Mouse (Mus musculus): ENCODE results near the gene Ccl2. TPM values are rescaled to one million over a fixed set of nuclear protein-coding genes. Genes with fewer than 3 reads are reported as not detected.

The Ccl2 gene
- polyA plus RNA-seq, 1 experiment = not detected

DNA sequence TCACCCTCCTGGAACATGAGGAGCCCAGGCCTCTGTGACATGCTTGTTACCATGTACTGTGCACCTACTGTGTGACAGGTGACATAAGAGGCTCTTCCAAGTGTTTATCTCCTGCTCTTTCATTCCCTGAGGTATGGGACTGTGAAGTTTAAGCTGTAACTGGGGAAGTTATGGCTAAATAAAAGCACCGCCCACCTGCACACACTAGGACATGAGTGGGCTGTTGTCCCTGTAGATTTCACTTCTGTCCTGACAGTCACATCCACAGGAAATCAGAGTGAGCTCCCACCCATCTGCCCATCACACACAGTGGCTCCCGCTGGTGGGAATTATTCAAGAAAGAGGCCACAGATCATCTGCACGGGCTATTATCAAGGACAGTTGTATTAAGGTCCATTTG lies 25.3 kb upstream of the Ccl2 start:
- H3K27me3 ChIP-seq (ENCODE audit: control insufficient read depth, insufficient read depth, low read length) = no peaks in the 10 kb centered on the region
- no peaks in the 10 kb centered on the region for H3K4me1 ChIP-seq (ENCODE audit: control insufficient read depth, insufficient read depth, low read length)
- H3K27ac ChIP-seq (ENCODE audit: insufficient read depth, low read length) = no peak overlapping the region
- WGBS = 85% methylated on average over 3 of the region's 3 CpGs
- H3K4me3 ChIP-seq (replicated peaks; ENCODE audit: insufficient read depth, low read depth, low read length) = no peak overlapping the region
- DNase-seq = no peak
- TF ChIP-seq CTCF (IDR thresholded peaks at IDR 0.05; ENCODE audit: borderline replicate concordance, insufficient read depth, low read depth, low read length) (no peak), POLR2A (IDR thresholded peaks at IDR 0.05; ENCODE audit: borderline replicate concordance, insufficient read depth, low read length) (no peak)

DNA sequence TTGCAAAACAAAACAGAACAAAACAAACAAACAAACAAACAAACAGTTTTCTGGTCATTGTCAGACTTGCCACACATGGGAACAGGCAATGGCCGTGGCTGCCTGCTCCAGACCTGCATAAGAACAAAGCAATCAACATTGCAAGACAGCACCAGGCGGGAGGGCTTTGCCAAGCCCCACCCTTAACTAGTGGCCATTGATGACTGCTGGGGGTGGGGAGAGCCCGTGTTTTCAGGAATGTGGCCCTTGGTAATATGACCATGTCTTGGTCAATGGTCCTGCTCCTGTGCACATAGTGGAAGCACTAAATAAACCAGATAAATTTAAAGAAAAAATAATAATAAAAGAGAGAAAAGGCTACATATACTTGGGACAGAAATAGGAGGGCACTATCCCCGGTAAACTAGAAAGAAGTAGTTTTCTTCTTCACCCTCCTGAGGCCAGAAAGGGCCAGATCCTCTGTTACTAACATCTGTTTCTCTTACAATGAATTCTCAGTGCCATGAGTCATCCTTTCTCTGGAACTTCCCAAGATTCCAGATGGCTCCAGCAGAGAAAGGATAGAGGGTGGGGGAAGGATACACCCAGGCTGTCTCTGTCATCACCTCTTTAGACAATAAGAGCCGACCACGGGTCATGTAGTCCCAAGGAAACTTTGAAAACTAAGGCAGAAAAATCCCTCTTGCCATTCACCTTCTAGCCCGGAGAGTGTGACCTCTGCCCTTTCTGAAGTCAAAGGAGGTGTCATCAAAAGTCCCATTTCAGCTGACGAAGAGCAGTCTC lies 23.8 kb upstream of the Ccl2 start:
- Histone ChIP-seq H3K4me3 (replicated peaks; ENCODE audit: insufficient read depth, low read depth, low read length) (no peak overlapping the region), H3K27ac (ENCODE audit: insufficient read depth, low read length) (no peak overlapping the region), H3K27me3 (ENCODE audit: control insufficient read depth, insufficient read depth, low read length) (no peaks in the 10 kb centered on the region), H3K4me1 (ENCODE audit: control insufficient read depth, insufficient read depth, low read length) (no peaks in the 10 kb centered on the region)
- DNase-seq = no peak
- TF ChIP-seq POLR2A (IDR thresholded peaks at IDR 0.05; ENCODE audit: borderline replicate concordance, insufficient read depth, low read length) (no peak), CTCF (IDR thresholded peaks at IDR 0.05; ENCODE audit: borderline replicate concordance, insufficient read depth, low read depth, low read length) (no peak)
- WGBS = 48% methylated on average over 8 of the region's 8 CpGs

DNA sequence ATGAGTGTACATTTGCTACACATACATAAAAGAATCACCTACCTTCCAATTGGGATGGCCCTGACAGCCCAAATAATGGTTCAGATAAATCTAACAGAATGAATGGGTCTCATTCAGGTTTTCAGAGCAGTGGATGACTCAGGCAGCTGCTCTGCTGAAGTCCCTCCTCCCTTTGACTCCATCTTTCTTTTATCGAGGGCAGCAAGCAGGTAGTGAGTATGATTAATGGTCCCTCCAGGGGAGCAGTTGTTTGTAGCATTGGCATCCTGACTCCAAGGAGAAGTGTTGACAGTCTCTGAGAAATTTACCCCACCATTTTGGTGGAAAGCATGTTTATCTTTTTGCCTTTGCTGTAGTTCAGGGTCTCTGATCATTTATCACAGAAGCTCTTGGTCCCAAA lies 21.6 kb upstream of the Ccl2 start:
- DNase-seq = no peak
- no peaks in the 10 kb centered on the region for H3K27me3 ChIP-seq (ENCODE audit: control insufficient read depth, insufficient read depth, low read length)
- no peak overlapping the region for H3K27ac ChIP-seq (ENCODE audit: insufficient read depth, low read length)
- H3K4me3 ChIP-seq (replicated peaks; ENCODE audit: insufficient read depth, low read depth, low read length) = no peak overlapping the region
- 60% methylated on average over 1 of the region's 1 CpGs for WGBS
- no peaks in the 10 kb centered on the region for H3K4me1 ChIP-seq (ENCODE audit: control insufficient read depth, insufficient read depth, low read length)
- TF ChIP-seq CTCF (IDR thresholded peaks at IDR 0.05; ENCODE audit: borderline replicate concordance, insufficient read depth, low read depth, low read length) = no peak
- no peak for TF ChIP-seq POLR2A (IDR thresholded peaks at IDR 0.05; ENCODE audit: borderline replicate concordance, insufficient read depth, low read length)

DNA sequence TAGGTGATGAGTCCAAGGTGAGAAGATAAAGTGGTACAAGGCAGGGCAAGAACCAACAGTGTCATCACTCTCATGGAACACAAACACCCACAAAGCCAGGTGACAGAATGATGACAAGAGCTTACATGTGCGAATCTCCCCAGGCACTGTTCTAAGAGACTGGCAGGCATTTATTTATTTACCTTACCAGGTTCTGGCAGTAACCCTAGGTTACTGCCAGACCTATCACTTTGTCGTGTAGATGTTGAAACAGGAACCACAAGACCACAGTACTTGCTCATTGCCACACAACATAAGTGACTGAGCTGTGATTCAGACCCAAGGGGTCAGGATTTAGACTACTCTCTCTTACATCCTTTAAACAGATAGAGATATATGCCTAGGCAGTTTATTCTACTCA lies 20.3 kb upstream of the Ccl2 start:
- Histone ChIP-seq H3K4me1 (ENCODE audit: control insufficient read depth, insufficient read depth, low read length) (no peaks in the 10 kb centered on the region), H3K4me3 (replicated peaks; ENCODE audit: insufficient read depth, low read depth, low read length) (no peak overlapping the region), H3K27ac (ENCODE audit: insufficient read depth, low read length) (no peak overlapping the region), H3K27me3 (ENCODE audit: control insufficient read depth, insufficient read depth, low read length) (no peaks in the 10 kb centered on the region)
- TF ChIP-seq POLR2A (IDR thresholded peaks at IDR 0.05; ENCODE audit: borderline replicate concordance, insufficient read depth, low read length) = no peak
- no peak for TF ChIP-seq CTCF (IDR thresholded peaks at IDR 0.05; ENCODE audit: borderline replicate concordance, insufficient read depth, low read depth, low read length)
- WGBS = 75% methylated on average over 2 of the region's 2 CpGs
- no peak for DNase-seq

DNA sequence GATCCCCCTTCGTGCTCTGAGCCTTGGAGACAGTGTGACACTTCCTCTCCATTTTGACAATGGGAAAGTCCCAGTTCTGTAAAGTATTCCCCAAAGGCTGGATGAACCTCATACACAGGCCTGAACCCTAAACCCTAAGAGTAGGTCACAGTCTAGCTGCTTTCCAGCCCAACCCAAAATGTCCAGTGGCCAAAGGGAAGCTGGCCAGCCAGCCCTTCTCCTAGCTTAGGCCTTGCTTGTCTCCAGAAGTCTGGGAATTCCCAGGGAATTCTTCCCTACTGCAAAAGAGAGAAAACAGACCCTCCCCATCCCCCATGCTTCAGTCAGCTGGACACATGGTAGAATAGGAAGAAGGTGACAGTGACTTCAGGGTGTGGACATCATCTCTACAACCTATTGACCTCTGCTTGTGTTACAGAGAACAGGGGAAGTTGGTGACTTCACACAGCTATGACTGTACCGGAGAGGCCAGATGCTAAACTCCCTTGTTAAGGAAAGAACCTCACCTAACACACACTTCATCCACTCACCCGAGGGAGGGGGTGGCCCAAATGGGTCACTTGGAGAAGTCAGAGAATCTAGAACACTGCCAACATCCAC lies 19.1 kb upstream of the Ccl2 start:
- no peak overlapping the region for H3K4me3 ChIP-seq (replicated peaks; ENCODE audit: insufficient read depth, low read depth, low read length)
- no peaks in the 10 kb centered on the region for H3K4me1 ChIP-seq (ENCODE audit: control insufficient read depth, insufficient read depth, low read length)
- no peak for DNase-seq
- H3K27ac ChIP-seq (ENCODE audit: insufficient read depth, low read length) = no peak overlapping the region
- no peak for TF ChIP-seq CTCF (IDR thresholded peaks at IDR 0.05; ENCODE audit: borderline replicate concordance, insufficient read depth, low read depth, low read length)
- TF ChIP-seq POLR2A (IDR thresholded peaks at IDR 0.05; ENCODE audit: borderline replicate concordance, insufficient read depth, low read length) = no peak
- no peaks in the 10 kb centered on the region for H3K27me3 ChIP-seq (ENCODE audit: control insufficient read depth, insufficient read depth, low read length)
- WGBS = 73% methylated on average over 3 of the region's 3 CpGs

DNA sequence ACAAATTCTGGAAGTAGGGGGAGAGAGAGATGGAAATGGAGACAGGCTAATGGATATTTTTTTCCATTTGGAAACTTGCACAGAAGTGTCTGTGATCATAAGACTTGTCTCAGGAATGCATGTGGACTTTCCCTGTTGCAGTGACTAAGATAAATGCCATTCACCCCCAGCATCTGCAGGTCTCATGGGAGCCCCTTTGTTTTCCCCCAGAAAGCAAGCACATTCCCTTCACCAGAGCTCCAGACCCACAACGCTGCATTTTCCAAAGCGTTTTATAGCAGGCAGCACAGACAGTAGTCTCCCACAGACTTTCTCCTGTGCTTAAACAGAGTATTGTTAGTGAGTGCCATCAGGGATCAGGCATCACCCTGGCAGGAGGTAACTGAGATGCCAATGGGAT lies 16.0 kb upstream of the Ccl2 start:
- no peak for DNase-seq
- Histone ChIP-seq H3K27ac (ENCODE audit: insufficient read depth, low read length) (no peak overlapping the region), H3K27me3 (ENCODE audit: control insufficient read depth, insufficient read depth, low read length) (no peaks in the 10 kb centered on the region), H3K4me1 (ENCODE audit: control insufficient read depth, insufficient read depth, low read length) (no peaks in the 10 kb centered on the region), H3K4me3 (replicated peaks; ENCODE audit: insufficient read depth, low read depth, low read length) (no peak overlapping the region)
- WGBS = 56% methylated on average over 2 of the region's 2 CpGs
- TF ChIP-seq POLR2A (IDR thresholded peaks at IDR 0.05; ENCODE audit: borderline replicate concordance, insufficient read depth, low read length) = no peak
- no peak for TF ChIP-seq CTCF (IDR thresholded peaks at IDR 0.05; ENCODE audit: borderline replicate concordance, insufficient read depth, low read depth, low read length)

DNA sequence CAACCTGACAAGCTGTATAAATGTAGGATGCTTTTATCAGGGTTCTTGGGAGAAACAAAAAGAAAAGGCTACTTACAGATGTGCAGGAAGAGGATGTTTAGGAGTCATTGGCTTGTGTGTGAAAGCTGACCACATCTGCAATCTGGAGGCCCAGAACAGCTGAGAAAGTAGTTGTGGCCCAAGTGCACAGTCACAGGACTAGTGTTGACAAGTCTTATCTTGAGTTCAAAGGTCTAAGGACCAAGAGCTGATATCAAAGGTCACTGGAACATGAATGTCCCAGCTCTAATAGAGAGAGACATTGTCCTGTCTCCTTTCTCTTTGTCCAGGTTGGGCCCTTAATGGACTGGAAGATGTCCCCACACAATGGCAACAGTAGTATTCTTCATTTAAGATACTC lies 15.6 kb upstream of the Ccl2 start:
- DNase-seq = no peak
- no peak for TF ChIP-seq CTCF (IDR thresholded peaks at IDR 0.05; ENCODE audit: borderline replicate concordance, insufficient read depth, low read depth, low read length)
- no peak for TF ChIP-seq POLR2A (IDR thresholded peaks at IDR 0.05; ENCODE audit: borderline replicate concordance, insufficient read depth, low read length)
- no peak overlapping the region for H3K4me3 ChIP-seq (replicated peaks; ENCODE audit: insufficient read depth, low read depth, low read length)
- H3K27me3 ChIP-seq (ENCODE audit: control insufficient read depth, insufficient read depth, low read length) = no peaks in the 10 kb centered on the region
- no peak overlapping the region for H3K27ac ChIP-seq (ENCODE audit: insufficient read depth, low read length)
- no peaks in the 10 kb centered on the region for H3K4me1 ChIP-seq (ENCODE audit: control insufficient read depth, insufficient read depth, low read length)

DNA sequence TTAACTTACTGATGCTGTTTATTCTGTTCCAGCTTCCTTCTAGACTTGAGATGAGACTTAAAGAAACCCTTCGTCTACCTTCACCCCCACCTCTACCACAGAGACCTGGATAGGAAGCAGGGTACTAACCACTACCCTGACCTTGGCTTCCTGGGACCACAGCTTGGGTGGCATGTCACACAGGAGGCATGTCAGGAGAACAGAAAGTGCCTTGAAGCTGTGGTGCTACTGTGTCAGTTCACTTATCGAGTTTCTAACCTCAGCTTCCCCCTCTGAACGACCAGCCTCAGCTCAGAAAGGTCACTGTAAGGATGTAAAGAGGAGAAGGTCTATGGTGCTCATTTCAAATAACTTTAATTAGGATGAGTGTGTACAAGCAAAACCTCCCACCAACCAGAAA lies 14.0 kb upstream of the Ccl2 start:
- H3K27ac ChIP-seq (ENCODE audit: insufficient read depth, low read length) = no peak overlapping the region
- DNase-seq = no peak
- TF ChIP-seq CTCF (IDR thresholded peaks at IDR 0.05; ENCODE audit: borderline replicate concordance, insufficient read depth, low read depth, low read length) (no peak), POLR2A (IDR thresholded peaks at IDR 0.05; ENCODE audit: borderline replicate concordance, insufficient read depth, low read length) (no peak)
- WGBS = 71% methylated on average over 3 of the region's 3 CpGs
- H3K4me3 ChIP-seq (replicated peaks; ENCODE audit: insufficient read depth, low read depth, low read length) = no peak overlapping the region
- no peaks in the 10 kb centered on the region for H3K4me1 ChIP-seq (ENCODE audit: control insufficient read depth, insufficient read depth, low read length)
- H3K27me3 ChIP-seq (ENCODE audit: control insufficient read depth, insufficient read depth, low read length) = no peaks in the 10 kb centered on the region
